Mouse (Mus musculus) kidney, adult 2 months (tissue): Measurements from ENCODE around the gene Pdxk.

Experiments used
- CTCF ChIP-seq: fragments of 200-500 bp; conservative IDR thresholded peaks from 2 replicates; pipeline ENCODE4 v1.5.1; 2011; ENCODE audit warnings: low read depth, mild to moderate bottlenecking, control low read depth, low read length, moderate library complexity, mixed read lengths; ENCODE audit not compliant: insufficient read depth, insufficient read length
- POLR2A ChIP-seq: fragments of 200-500 bp; IDR thresholded peaks from one replicate; pipeline ENCODE4 v1.6.1; 2011; ENCODE audit warnings: low read depth, low read length, control low read depth

DNA sequence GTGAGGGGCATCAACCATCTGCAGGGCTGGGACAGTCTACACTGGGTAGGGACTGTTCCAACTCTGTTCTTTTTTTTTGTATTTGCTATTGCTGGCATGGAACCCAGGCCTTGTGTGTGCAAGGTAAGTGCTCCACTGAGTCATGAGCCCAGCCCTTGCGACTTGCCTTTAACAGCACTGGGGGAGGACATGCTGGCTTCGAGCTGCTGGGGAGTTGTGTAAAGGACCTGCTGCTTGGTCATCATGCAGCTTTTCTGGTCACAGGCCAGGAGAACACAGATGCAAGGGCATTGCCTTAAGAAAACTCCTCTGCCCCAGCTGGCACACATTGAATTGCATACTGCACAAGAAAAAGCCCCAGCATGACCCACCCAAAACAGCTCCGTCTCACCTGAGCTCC lies 22.5 kb downstream of the Pdxk start:
- no peak for TF ChIP-seq POLR2A
- no peak for TF ChIP-seq CTCF
